8 mouse cellular contexts compared by ENCODE assay signal in the genomic region with DNA sequence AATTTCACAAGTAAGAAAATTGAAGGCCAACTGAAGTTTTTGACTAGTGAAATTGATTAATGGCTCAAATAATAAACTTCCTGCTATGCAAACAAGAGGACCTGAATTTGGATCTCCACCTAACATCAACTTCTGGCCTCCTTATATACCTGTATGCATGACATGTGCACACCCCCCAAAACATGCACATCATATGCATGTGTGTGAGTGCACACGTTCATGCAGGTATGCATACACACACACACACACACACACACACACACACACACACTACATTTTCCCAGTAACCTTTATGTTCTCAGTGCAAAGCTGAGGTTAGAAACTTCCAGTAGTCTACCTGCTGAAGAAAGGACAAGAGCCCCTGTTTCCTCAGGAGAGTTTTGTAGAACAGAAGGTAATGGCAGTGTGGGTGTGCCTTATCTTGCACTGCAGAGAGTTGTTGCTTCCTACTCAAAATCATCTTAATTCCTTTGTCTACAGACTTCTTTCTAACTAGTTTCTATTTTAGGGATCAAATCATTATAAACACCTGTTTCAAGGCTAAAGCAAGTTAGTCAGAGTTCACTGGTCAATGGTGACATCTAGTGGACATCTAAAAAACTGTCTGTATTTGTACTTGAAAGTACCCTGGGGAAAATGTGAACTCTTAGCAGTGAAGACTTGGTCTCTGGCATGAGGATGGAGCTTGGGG.
A peak's percentile ranks its signal among the peaks of the same experiment; 100 is the strongest.
DNase-seq lines count a peak whose midpoint lies in the region; ATAC-seq and TF ChIP-seq lines count a peak whose summit lies in the region.

No protein-coding gene starts in this region.

- H3K4me3 ChIP-seq in hindbrain, embryonic 11.5 days (ENCODE audit: low read depth, low read length), result no peak overlapping the region
- no peak overlapping the region for H3K4me3 ChIP-seq in midbrain, postnatal 0 days (ENCODE audit: low read depth, low read length)
- no peak overlapping the region for H3K4me3 ChIP-seq in thymus, adult 2 months (ENCODE audit: control insufficient read depth, insufficient read depth, low read length)

- H3K9ac ChIP-seq in hindbrain, embryonic 11.5 days (ENCODE audit: low read depth, low read length), result no peak overlapping the region
- H3K9ac ChIP-seq in midbrain, postnatal 0 days (replicated peaks; ENCODE audit: low read length, poor library complexity, severe bottlenecking), result no peak overlapping the region

- no peaks in the 10 kb centered on the region for H3K27me3 ChIP-seq in hindbrain, embryonic 11.5 days (ENCODE audit: control insufficient read depth, insufficient read depth, low read length)
- no peaks in the 10 kb centered on the region for H3K27me3 ChIP-seq in midbrain, postnatal 0 days (ENCODE audit: insufficient read depth, low read length)
- no peaks in the 10 kb centered on the region for H3K27me3 ChIP-seq in thymus, adult 2 months (ENCODE audit: control insufficient read depth, insufficient read depth, low read length)

- intact Hi-C loops in heart, postnatal 10 days (cut with DNase I), result no loop called here
- intact Hi-C loops in heart, postnatal 25 days (cut with DNase I), result no loop called here

- H3K36me3 ChIP-seq in hindbrain, embryonic 11.5 days (ENCODE audit: control insufficient read depth, insufficient read depth, low read length), result no peaks in the 10 kb centered on the region
- H3K36me3 ChIP-seq in midbrain, postnatal 0 days (ENCODE audit: insufficient read depth, low read length), result no peaks in the 10 kb centered on the region
- H3K36me3 ChIP-seq in thymus, adult 2 months (ENCODE audit: control insufficient read depth, insufficient read depth, low read length), result no peaks in the 10 kb centered on the region

- H3K4me2 ChIP-seq in hindbrain, embryonic 11.5 days (replicated peaks; ENCODE audit: low read depth, low read length), result no peak overlapping the region
- no peak overlapping the region for H3K4me2 ChIP-seq in midbrain, postnatal 0 days (ENCODE audit: low read depth, low read length, poor library complexity, severe bottlenecking)

- H3K27ac ChIP-seq in hindbrain, embryonic 11.5 days (ENCODE audit: low read depth, low read length), result no peak overlapping the region
- no peak overlapping the region for H3K27ac ChIP-seq in midbrain, postnatal 0 days (ENCODE audit: low read depth, low read length)
- no peak overlapping the region for H3K27ac ChIP-seq in thymus, adult 2 months (ENCODE audit: control insufficient read depth, insufficient read depth, low read length)

- no peaks in the 10 kb centered on the region for H3K4me1 ChIP-seq in hindbrain, embryonic 11.5 days (replicated peaks; ENCODE audit: control insufficient read depth, insufficient read depth, low read length)
- H3K4me1 ChIP-seq in midbrain, postnatal 0 days (ENCODE audit: insufficient read depth, low read length), result no peaks in the 10 kb centered on the region
- no peaks in the 10 kb centered on the region for H3K4me1 ChIP-seq in thymus, adult 2 months (replicated peaks; ENCODE audit: control insufficient read depth, insufficient read depth, low read length)

- WGBS in hindbrain, embryonic 11.5 days, result 59% methylated on average over 1 of the region's 1 CpGs
- WGBS in midbrain, postnatal 0 days, result 81% methylated on average over 1 of the region's 1 CpGs
- WGBS in thymus, adult 2 months, result 82% methylated on average over 1 of the region's 1 CpGs

- peak; percentile 8 to 41 for DNase-seq in heart, postnatal 10 days
- DNase-seq in heart, postnatal 25 days (ENCODE audit: low spot score), result no peak
- DNase-seq in A20 (ENCODE audit: low read depth, low spot score), result peak; percentile 84
- peak; percentile 14 for DNase-seq in c-Kit-positive CD71-positive TER-119-negative erythroid progenitor cells, embryonic 14.5 days (ENCODE audit: low read depth)
- DNase-seq in hindbrain, embryonic 11.5 days (ENCODE audit: low spot score), result peak; percentile 64
- DNase-seq in midbrain, postnatal 0 days (ENCODE audit: low spot score), result peak; percentile 89
- no peak for DNase-seq in urinary bladder, adult 18-20 months (ENCODE audit: low spot score in 2 of 2)
- no peak for DNase-seq in thymus, adult 2 months

- no peak for TF ChIP-seq POLR2A in thymus, adult 2 months (IDR thresholded peaks at IDR 0.05; ENCODE audit: control insufficient read depth, extremely low read depth, insufficient read depth, low read length, poor library complexity)

- peak; percentile 83 for TF ChIP-seq CTCF in midbrain, postnatal 0 days (IDR thresholded peaks at IDR 0.05)
- TF ChIP-seq CTCF in thymus, adult 2 months (IDR thresholded peaks at IDR 0.05; ENCODE audit: borderline replicate concordance, control insufficient read depth, extremely low read depth, insufficient read depth, low read length, poor library complexity), result no peak

- H3K9me3 ChIP-seq in hindbrain, embryonic 11.5 days (ENCODE audit: control insufficient read depth, low read length), result no peaks in the 10 kb centered on the region
- H3K9me3 ChIP-seq in midbrain, postnatal 0 days (ENCODE audit: low read length), result no peaks in the 10 kb centered on the region

- peak; percentile 56 for ATAC-seq in hindbrain, embryonic 11.5 days (ENCODE audit: low FRiP score)
- no peak for ATAC-seq in midbrain, postnatal 0 days (ENCODE audit: low FRiP score)

Comparison
In these comparisons a context has a peak if more than half of its experiments do, and no peak if none do; other contexts are left out.
1. DNase-seq: peak in heart, postnatal 10 days (2 of 2), A20 (single experiment), c-Kit-positive CD71-positive TER-119-negative erythroid progenitor cells, embryonic 14.5 days (single experiment), hindbrain, embryonic 11.5 days (single experiment) and midbrain, postnatal 0 days (single experiment); none in heart, postnatal 25 days (single experiment), urinary bladder, adult 18-20 months (0 of 2) and thymus, adult 2 months (single experiment).